ENCODE assay signal across 8 mouse cellular contexts in the genomic region with DNA sequence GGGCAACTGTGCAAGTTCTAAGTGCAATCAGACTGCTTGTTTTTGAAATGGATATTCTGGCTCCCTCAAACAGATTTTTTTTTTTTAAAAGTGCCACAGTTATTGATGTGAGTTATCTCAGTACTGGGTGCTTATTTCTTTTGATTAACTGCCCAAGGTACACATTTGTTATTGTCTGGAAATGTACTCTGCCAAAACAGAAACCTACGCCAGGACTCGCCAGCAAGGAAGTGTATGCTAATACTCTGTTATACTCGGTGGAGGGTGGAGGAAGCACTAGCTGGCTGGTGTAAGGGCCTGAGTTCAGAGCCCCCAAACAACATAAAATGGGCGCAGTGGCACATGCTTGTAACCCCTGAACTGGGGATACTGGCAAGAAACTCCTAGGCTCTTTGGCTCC. TPM values are rescaled to one million over a fixed set of nuclear protein-coding genes. Genes with fewer than 3 reads are reported as not detected.
DNase-seq lines count a peak whose midpoint lies in the region; ATAC-seq and TF ChIP-seq lines count a peak whose summit lies in the region.

No protein-coding gene starts in this region.

- H3K4me2 ChIP-seq in lung, embryonic 15.5 days: no peak overlapping the region
- no peak overlapping the region for H3K4me2 ChIP-seq in limb, embryonic 11.5 days (ENCODE audit: low read depth, severe bottlenecking)
- H3K4me2 ChIP-seq in stomach, embryonic 16.5 days (ENCODE audit: low read depth, low read length): no peak overlapping the region

- TF ChIP-seq POLR2A in cerebellum, adult 2 months (IDR thresholded peaks at IDR 0.05; ENCODE audit: borderline replicate concordance, insufficient read depth, low read length): no peak
- TF ChIP-seq POLR2A in lung, adult 2 months (IDR thresholded peaks at IDR 0.05; ENCODE audit: borderline replicate concordance, extremely low read depth, low read depth, low read length): no peak

- DNase-seq in cerebellum, adult 2 months: peak; percentile 39 to 52
- DNase-seq in cerebellum, postnatal 14 days: no peak
- no peak for DNase-seq in lung, adult 2 months
- no peak for DNase-seq in limb, embryonic 11.5 days (ENCODE audit: low spot score)
- no peak for DNase-seq in gastrocnemius, postnatal 14 days
- no peak for DNase-seq in left cerebral cortex, adult 8-10 months (ENCODE audit: low spot score in 2 of 2)

- H3K36me3 ChIP-seq in lung, embryonic 15.5 days: no peaks in the 10 kb centered on the region
- no peaks in the 10 kb centered on the region for H3K36me3 ChIP-seq in limb, embryonic 11.5 days (ENCODE audit: control insufficient read depth, insufficient read depth, low read length)
- no peaks in the 10 kb centered on the region for H3K36me3 ChIP-seq in stomach, embryonic 16.5 days (ENCODE audit: control insufficient read depth, insufficient read depth, low read length)

- H3K9ac ChIP-seq in lung, embryonic 15.5 days: no peak overlapping the region
- H3K9ac ChIP-seq in limb, embryonic 11.5 days (ENCODE audit: low read length): no peak overlapping the region
- H3K9ac ChIP-seq in stomach, embryonic 16.5 days (ENCODE audit: low read length): no peak overlapping the region

- no peak for ATAC-seq in lung, embryonic 15.5 days (ENCODE audit: borderline replicate concordance, extremely low read depth, low FRiP score, low TSS enrichment)
- no peak for ATAC-seq in limb, embryonic 11.5 days (ENCODE audit: insufficient number of reproducible peaks, low FRiP score, low TSS enrichment, low read depth)
- peak; percentile 52; the same call in 1 of the 2 replicates for ATAC-seq in stomach, embryonic 16.5 days (ENCODE audit: insufficient read depth, low FRiP score)

- H3K27ac ChIP-seq in cerebellum, adult 2 months (ENCODE audit: insufficient read depth, low read length): peak overlapping the region; percentile 79
- H3K27ac ChIP-seq in lung, embryonic 15.5 days: peak overlapping the region; percentile 60
- 0 out of 2 replicates have a peak overlapping the region, but pooled peaks have one; percentile 30 for H3K27ac ChIP-seq in limb, embryonic 11.5 days (replicated peaks; ENCODE audit: low read depth, low read length)
- H3K27ac ChIP-seq in stomach, embryonic 16.5 days (ENCODE audit: low read length): peak overlapping the region; percentile 40

- no peak for TF ChIP-seq CTCF in cerebellum, adult 2 months (IDR thresholded peaks at IDR 0.05; ENCODE audit: borderline replicate concordance, insufficient read depth, low read depth, low read length)
- no peak for TF ChIP-seq CTCF in lung, adult 2 months (IDR thresholded peaks at IDR 0.05; ENCODE audit: insufficient read depth, low read length)

- no peaks in the 10 kb centered on the region for H3K27me3 ChIP-seq in cerebellum, adult 2 months (ENCODE audit: control insufficient read depth, insufficient read depth, low read length)
- H3K27me3 ChIP-seq in lung, embryonic 15.5 days: no peaks in the 10 kb centered on the region
- no peaks in the 10 kb centered on the region for H3K27me3 ChIP-seq in limb, embryonic 11.5 days (ENCODE audit: control insufficient read depth, insufficient read depth, low read length)
- no peaks in the 10 kb centered on the region for H3K27me3 ChIP-seq in stomach, embryonic 16.5 days (ENCODE audit: control insufficient read depth, insufficient read depth, low read length)

- no peaks in the 10 kb centered on the region for H3K9me3 ChIP-seq in lung, embryonic 15.5 days
- no peaks in the 10 kb centered on the region for H3K9me3 ChIP-seq in limb, embryonic 11.5 days (ENCODE audit: control insufficient read depth, low read length)
- H3K9me3 ChIP-seq in stomach, embryonic 16.5 days (replicated peaks; ENCODE audit: control insufficient read depth, low read length): no peaks in the 10 kb centered on the region

- WGBS in cerebellum, adult 2 months: 37% methylated on average over 4 of the region's 4 CpGs
- WGBS in lung, embryonic 15.5 days: 47% methylated on average over 4 of the region's 4 CpGs
- 22% methylated on average over 4 of the region's 4 CpGs for WGBS in lung, adult 2 months
- 72% methylated on average over 4 of the region's 4 CpGs for WGBS in limb, embryonic 11.5 days
- 34% methylated on average over 4 of the region's 4 CpGs for WGBS in stomach, embryonic 16.5 days

- no peak overlapping the region for H3K4me3 ChIP-seq in cerebellum, adult 2 months (replicated peaks; ENCODE audit: insufficient read depth, low read depth, low read length)
- H3K4me3 ChIP-seq in lung, embryonic 15.5 days: no peak overlapping the region
- H3K4me3 ChIP-seq in lung, adult 2 months (replicated peaks; ENCODE audit: extremely low read depth, low read depth, low read length): no peak overlapping the region
- H3K4me3 ChIP-seq in limb, embryonic 11.5 days (ENCODE audit: low read depth, low read length): no peak overlapping the region
- H3K4me3 ChIP-seq in stomach, embryonic 16.5 days (replicated peaks; ENCODE audit: low read length): no peak overlapping the region

- H3K4me1 ChIP-seq in cerebellum, adult 2 months (ENCODE audit: control insufficient read depth, insufficient read depth, low read length): peaks cover 33% of the 10 kb centered on the region
- H3K4me1 ChIP-seq in lung, embryonic 15.5 days: peaks cover 41% of the 10 kb centered on the region
- peaks cover 13% of the 10 kb centered on the region for H3K4me1 ChIP-seq in lung, adult 2 months (ENCODE audit: control insufficient read depth, insufficient read depth, low read length)
- H3K4me1 ChIP-seq in limb, embryonic 11.5 days (ENCODE audit: control insufficient read depth, insufficient read depth, low read length): peaks cover 5% of the 10 kb centered on the region; the same call in 1 of the 2 replicates
- H3K4me1 ChIP-seq in stomach, embryonic 16.5 days (ENCODE audit: control insufficient read depth, insufficient read depth, low read length): peaks cover 34% of the 10 kb centered on the region

- intact Hi-C loops in gastrocnemius, postnatal 14 days (cut with DNase I; ENCODE audit: low total_unique reads): no loop called here

RNA-seq across cellular contexts. Expression of a gene that starts 34.1 kb away (rescaled TPM):
- 56.3 and 63.8 TPM in 2 replicates for polyA plus RNA-seq in cerebellum, adult 2 months (2012; rRNA removed)
- polyA plus RNA-seq in lung, embryonic 15.5 days (2015; fragmentation: Nextera tagmentation; extraction: Ambion mirVana): 30.7 and 35.2 TPM in 2 replicates
- polyA plus RNA-seq in lung, adult 2 months (2012; rRNA removed): 16.4 and 19.4 TPM in 2 replicates
- polyA plus RNA-seq in limb, embryonic 11.5 days (2014; fragmentation: Nextera tagmentation; extraction: Ambion mirVana): 41.6 and 43.0 TPM in 2 replicates
- 26.7 and 30.3 TPM in 2 replicates for polyA plus RNA-seq in stomach, embryonic 16.5 days (2015; fragmentation: Nextera tagmentation; extraction: Ambion mirVana)
- total RNA-seq in gastrocnemius, postnatal 14 days (2021): 10 to 100 TPM; 24.9 to 26.1 TPM
- total RNA-seq in left cerebral cortex, adult 8-10 months (2022): 10 to 100 TPM; 78.0 to 83.1 (median 80.7) TPM

RNA-seq across cellular contexts. Expression of a gene that starts 34.9 kb away (rescaled TPM):
- polyA plus RNA-seq in cerebellum, adult 2 months (2012; rRNA removed): 44.0 and 45.2 TPM in 2 replicates
- polyA plus RNA-seq in lung, embryonic 15.5 days (2015; fragmentation: Nextera tagmentation; extraction: Ambion mirVana): 35.7 and 39.3 TPM in 2 replicates
- 16.7 and 26.5 TPM in 2 replicates for polyA plus RNA-seq in lung, adult 2 months (2012; rRNA removed)
- polyA plus RNA-seq in limb, embryonic 11.5 days (2014; fragmentation: Nextera tagmentation; extraction: Ambion mirVana): 21.7 and 22.0 TPM in 2 replicates
- polyA plus RNA-seq in stomach, embryonic 16.5 days (2015; fragmentation: Nextera tagmentation; extraction: Ambion mirVana): 44.0 and 52.0 TPM in 2 replicates
- total RNA-seq in gastrocnemius, postnatal 14 days (2021): 10 to 100 TPM; 16.9 to 18.6 TPM
- total RNA-seq in left cerebral cortex, adult 8-10 months (2022): 10 to 100 TPM; 20.1 to 23.5 (median 21.3) TPM

Comparison
In these comparisons a context has a peak if more than half of its experiments do, and no peak if none do; other contexts are left out.
1. DNase-seq: peak in cerebellum, adult 2 months (2 of 2); none in cerebellum, postnatal 14 days (0 of 2), lung, adult 2 months (single experiment), limb, embryonic 11.5 days (single experiment), gastrocnemius, postnatal 14 days (single experiment) and left cerebral cortex, adult 8-10 months (0 of 2).
2. Peak in every context shown above with its lines, with median percentiles within 50 percentile points of each other: H3K27ac ChIP-seq.